Mouse (Mus musculus) kidney, postnatal 36 days (tissue): ENCODE data around the gene Cdc42ep4.

Experiments used
- DNase-seq, 2 experiments: peaks; one replicate each; pipeline ENCODE4 v3.0.0; 2021 to 2022; ENCODE audit warnings: mixed read lengths in 2 of 2

The Cdc42ep4 gene

GRCm38 (mm10) chr11:113776851-113777511 lies 25.3 kb upstream of the Cdc42ep4 start:
- no peak for DNase-seq

GRCm38 (mm10) chr11:113774773-113775172 lies 23.1 kb upstream of the Cdc42ep4 start:
- no peak for DNase-seq

- no peak for DNase-seq
Observed at GRCm38 (mm10) chr11:113773191-113773590, 21.5 kb upstream of the Cdc42ep4 start.

DNA sequence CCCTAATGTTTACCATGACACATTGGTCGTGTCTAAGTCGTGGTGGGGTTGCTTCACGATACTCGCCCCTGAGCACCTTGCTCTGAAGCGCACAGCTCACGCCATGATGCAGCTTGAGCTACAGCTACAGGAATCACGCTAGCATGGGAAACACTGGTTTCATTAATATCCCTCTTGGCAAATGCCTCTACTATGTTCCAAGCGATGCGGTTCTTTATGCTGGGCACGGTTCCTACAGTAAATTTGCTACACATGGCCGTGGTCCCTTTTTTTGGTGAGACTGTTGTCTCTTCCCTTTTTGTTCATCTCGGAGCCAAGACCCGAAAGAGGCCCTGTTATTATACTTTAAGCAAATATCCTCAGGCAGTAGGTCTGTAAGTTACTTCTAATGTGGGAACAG lies 19.5 kb upstream of the Cdc42ep4 start:
- no peak for DNase-seq

DNA sequence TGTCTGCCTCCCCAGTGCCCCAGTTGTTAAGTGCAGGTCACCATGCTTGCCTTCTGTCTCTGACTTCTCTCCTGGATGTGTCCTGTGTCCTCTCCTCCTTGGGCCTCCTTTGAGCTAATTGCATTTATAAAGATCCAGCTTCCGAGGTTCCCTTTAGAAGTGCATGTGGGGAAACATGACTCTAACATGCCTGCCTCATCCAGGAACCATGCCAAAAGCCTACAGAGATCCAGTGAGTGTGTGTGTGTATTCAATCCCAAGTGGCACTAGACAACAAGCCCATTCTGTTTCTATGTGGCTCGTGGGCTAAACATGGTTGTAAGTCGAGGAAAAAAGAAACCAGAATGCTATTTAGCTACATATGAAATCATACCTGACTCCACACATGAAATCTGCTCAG lies 16.7 kb upstream of the Cdc42ep4 start:
- no peak for DNase-seq

DNA sequence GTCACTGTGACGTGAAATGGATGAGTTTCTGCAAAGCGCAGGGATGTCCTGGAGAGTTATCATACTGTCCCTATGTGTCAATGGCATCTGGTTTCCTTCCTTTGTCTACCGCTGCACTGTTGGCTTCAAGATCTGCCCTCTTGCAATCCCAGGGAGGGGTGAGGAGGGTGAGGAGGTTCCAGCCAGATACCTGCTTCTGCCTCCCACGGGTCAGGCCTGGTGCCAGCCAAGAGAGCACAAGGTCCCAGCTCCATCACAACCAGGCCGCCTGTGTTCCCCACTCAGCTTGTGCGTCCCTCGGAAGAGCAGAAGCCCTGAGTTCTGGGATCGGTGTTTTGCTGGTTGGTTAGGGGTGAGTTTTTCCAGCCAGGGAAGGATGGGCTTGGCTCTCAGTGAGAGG lies 15.6 kb upstream of the Cdc42ep4 start:
- DNase-seq = no peak

DNA sequence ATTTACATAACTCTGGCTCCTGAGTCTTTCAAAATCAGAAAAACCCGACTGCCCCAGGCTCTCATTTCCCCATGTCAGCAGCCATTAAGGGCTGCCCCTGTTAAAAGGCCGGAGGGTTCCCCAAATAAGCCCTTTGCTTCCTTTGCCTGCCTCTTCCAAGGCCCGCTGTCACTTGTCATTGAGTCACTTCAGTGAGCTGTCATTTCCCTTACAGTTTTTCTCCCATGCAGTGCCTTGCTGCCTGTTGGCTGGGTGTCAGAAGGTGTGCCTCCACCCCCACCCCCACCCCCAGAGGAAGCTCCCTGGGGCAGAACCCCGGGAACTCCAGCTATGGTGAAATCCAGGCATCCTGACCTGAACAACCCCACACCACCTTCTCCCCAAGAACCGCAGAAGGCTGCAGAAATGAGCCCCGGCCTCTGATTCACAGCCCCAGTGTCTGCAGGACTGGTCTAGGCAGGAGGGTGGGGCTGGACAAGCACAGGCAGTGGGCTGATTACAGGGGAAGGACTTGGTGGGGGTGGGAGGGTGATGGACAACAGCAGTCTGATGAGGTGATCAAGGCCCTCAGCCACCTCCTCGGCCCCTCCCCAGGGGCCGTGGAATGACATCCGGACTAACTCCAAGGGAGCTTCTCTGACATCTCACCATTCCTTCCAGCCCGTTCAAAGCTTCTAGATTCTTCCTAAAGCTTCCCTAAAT lies 14.8 kb upstream of the Cdc42ep4 start:
- DNase-seq = no peak

DNA sequence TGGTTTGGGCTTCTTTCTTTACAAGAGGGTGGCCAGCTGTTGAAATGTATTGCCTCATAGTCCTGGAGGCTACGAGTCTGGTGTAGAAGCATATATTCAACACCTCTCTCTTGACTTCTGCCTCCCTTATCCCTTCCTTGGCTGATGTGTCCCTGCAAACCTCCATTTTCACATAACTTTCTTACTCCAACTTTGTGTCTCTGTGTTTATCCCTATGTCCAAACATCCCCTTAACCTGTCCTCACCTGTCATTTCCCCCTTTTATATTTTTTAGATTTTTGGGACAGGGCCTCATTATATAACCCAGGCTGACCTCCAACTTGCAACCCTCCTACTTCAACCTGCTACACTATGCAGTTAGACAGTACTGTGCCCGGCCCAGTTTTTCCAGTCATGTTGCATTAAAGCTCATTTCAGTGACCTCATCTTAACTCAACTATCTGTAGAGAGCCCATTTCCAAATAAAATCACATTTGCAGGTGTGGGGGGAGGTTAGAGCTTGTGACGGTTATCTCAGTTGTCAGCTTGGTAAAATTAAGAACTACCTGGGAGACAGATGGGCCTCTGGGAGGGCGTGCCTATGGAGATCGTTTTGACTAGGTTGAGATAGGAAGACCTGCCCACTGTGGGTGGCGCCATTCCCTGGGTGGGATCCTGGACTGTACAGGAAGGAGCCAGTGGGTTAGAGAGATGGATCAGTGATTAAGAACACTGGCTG lies 12.6 kb upstream of the Cdc42ep4 start:
- DNase-seq = no peak

GRCm38 (mm10) chr11:113763449-113763848 lies 11.8 kb upstream of the Cdc42ep4 start:
- no peak for DNase-seq

DNA sequence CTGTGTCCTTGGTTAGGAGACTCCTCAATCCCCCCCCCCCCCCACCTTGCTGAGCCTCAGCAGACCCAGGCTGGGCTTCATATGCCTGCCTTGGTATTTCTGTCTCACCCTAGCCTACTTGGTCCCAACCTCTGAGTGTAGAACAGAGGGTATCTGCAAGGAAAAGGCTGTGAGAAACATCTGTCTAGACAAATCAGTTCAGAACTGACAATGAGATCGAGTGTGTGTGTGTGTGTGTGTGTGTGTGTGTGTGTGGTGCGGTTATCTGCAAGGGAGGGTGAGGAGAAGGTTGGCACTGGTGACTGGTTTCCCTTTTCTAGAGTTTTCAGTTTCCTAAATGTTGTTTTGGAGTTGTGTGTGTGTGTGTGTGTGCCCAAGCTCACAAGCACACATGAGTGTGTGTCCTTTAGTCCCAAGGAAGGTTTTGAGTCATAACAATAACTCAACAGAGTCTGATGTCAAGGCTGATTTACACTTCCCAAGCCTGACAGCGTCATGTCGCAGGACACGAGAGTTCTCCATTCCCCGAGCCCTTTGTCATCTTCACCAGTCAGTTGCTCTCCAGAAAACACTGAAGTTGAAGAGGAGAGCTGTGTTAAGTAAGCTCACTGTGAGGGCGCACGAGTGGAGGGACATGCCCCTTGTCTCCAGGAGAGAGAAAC lies 10.6 kb upstream of the Cdc42ep4 start:
- DNase-seq = no peak

DNA sequence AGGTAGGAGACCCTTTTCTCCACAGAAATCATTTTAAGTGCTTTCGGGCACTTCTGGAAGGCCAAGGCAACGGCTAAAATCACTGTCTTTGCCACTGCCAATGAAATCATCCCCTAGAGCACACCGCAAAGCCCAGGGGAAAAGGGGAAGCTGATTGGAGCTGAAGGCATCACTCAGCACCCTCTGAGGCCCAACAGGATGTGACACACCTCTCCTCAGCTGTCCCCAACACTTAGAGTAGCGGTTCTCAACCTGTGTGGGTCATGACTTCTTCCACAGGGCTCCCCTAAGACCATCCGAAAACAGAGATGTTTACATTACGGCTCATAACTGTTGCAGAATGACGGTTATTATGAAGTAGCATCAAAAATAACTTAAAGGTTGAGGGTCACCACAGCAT lies 10.0 kb upstream of the Cdc42ep4 start:
- DNase-seq = no peak

- DNase-seq = no peak
Observed at GRCm38 (mm10) chr11:113760476-113760875, 8.8 kb upstream of the Cdc42ep4 start.

- no peak for DNase-seq
Observed at GRCm38 (mm10) chr11:113758851-113759250, 7.2 kb upstream of the Cdc42ep4 start.

GRCm38 (mm10) chr11:113756578-113756977 lies 4.9 kb upstream of the Cdc42ep4 start:
- no peak for DNase-seq

DNA sequence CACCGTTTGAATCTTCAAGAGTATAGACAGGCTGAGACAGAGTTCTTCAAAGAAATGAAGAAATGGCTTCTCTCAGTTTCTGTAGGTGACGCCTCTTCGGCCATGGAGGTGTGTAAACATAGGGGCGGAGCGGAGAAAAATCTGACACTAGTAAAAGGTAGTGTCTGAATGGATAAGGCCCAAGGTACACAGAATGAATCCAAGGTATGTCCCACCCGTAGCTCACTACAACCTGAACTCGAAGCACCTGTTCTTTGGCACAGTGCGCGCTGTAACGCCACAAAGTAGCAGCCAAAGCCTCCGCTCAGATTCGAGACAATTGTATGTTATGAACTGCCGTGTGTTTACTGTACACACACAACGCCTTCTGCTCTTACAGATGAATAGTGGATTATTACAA lies 4.2 kb upstream of the Cdc42ep4 start:
- DNase-seq = no peak

DNA sequence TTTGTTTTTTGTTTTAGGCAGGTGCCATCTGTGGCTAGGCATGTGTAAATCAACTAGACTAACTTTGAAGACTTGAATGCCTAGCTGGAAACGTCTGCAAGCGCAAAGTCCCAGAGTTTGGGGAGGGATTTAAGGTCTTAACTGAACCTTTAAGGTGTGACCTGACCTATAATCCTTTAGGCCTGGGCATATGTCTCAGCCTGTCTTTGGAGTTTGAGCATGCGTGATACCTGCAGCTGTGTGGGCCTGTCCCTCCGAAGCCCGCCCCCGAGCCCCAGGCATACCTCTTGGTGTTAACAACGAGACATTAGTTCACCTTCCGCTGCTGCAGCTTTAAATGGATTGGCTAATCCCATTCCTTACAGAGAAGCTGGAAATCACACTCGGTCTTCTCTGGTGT lies 3.2 kb upstream of the Cdc42ep4 start:
- no peak for DNase-seq

GRCm38 (mm10) chr11:113752685-113753430 lies 1.2 kb upstream of the Cdc42ep4 start:
- no peak for DNase-seq

DNA sequence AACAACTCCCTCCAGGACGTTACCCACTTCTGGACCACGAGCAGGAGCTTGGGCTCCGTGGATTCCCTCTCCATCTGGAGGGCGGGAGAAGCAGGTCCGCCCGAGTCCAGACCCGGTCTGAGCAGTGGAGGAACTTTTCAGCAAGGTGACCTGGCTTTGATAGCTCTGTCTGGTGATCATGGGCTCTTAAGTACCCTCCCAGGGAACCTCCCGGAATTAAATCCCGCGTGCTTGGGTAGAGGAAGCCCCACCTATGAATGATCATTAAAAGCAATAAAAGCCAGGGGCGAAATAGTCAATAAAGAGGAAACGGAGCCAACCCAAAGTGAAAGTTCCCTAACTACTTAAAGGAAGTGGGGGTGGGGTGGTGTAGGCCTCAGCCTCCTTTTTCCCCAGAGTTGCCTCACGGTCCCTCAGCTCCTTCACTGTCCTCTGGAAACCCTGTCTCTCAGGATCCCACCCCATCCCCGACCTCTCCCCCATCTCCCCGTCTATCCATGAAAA lies 529 bp upstream of the Cdc42ep4 start:
- DNase-seq = peak in 1 of 2 experiments; percentile 10

- peak; percentile 77 to 85 for DNase-seq
Observed at GRCm38 (mm10) chr11:113750571-113751483, 854 bp downstream of the Cdc42ep4 start.

GRCm38 (mm10) chr11:113749749-113750351 lies 1.8 kb downstream of the Cdc42ep4 start:
- DNase-seq = peak; percentile 42 to 56
